Mouse (Mus musculus) megakaryocyte, embryonic 14.5 days (primary cell): Measurements from ENCODE around the gene Col4a1.

Source experiments
- FLI1 ChIP-seq: IDR thresholded peaks from 2 replicates; pipeline ENCODE4 v1.6.1; 2012; ENCODE audit warnings: low read length, inconsistent platforms, mixed read lengths
- GATA1 ChIP-seq: IDR thresholded peaks from 3 replicates; pipeline ENCODE4 v1.6.1; 2012; ENCODE audit warnings: mixed read lengths, low read length, inconsistent platforms, borderline replicate concordance

DNA sequence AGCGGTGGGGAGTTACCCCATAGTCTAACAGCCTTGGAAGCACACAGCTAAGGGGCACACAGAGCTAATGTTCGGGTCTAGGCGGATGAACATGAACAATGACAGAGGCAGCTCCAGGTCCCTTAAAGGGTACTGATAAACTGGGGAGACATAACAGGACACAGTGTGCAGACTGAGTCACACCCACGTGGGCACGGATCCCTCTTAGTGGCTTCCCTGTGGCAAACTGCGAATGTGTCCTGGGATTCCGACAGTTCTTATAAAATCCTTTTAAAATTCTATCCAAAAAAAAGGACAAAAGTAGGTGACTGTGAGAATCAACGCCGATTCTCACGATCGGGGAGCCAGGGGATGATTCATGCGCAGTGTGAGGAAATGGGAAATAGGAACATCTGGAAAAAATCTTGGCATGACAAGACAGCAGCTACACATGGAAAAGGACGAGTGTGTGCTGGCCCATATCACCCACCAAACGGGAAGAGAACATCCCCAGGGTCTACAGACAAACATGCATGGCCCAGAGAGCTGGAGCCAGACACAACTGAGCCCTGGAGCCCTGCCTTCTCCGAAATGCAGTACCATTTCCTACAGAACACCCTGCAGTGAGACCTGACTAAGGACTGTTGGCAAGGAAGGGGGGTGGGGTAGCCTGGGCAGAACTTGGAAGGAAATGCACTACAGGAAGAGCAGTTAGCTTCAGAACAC is 50.4 kb downstream of the Col4a1 start:
- TF ChIP-seq GATA1 (no peak), FLI1 (no peak)
